Mouse (Mus musculus) hindlimb bud, embryonic 11.5 days (tissue): ENCODE results near the gene Gimap4.
"Not testable (repeated sequence)": the region's sequence is repeated elsewhere in the genome, so short reads cannot be mapped to it uniquely, and the experiment has no call there.

Source experiments
- DNase-seq: peaks from one replicate; pipeline ENCODE4 v3.0.0-alpha.2; 2012; ENCODE audit warnings: low read depth, low spot score; ENCODE audit errors: extremely low spot score

The Gimap4 gene

DNA sequence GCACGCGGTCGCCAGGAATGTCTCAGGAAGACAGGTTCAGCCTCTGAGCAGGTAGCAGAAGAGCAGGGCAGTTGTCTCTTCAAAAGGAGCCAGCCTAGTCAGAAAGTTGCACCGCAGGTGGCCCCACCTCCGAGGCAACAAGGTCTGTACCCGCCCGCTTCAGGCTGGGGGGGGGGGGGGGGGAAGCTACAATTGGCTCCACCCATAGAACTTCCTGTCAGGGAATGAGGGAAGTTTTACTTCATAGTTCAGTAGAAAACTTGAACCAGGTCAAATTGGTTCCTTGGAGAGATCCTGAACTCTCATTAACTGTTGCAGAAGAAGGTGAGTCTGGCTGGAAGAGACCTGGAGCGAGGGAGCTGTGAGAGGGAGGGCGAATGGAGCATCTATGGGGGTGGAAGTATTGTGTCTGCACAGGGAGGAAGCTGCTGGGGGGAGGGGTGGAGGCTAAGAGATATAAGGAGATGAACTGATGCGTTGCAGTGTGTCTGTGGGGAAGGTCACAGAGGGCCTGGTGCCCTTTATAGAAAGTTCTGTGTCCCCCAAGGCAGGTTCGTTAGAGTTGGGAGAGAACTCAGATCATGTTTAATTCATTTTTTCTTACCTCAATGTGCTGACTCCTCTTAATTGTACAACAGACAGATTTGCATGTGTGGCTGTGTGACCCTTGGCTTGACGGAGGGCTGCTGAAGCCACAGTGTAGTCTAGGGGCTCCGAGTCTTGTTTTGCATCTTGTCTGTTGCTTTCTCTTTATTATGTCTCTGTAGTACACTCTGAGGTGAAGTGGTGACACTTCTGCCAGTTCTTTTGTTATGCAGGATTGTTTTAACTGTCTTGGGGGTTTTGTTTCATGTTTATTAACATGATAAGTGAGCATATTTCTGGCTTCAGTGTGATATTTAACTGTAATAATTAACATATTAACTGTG is 8.2 kb upstream of the Gimap4 start, which contains the start of gene Gimap9:
TSS of gene Gimap9 (plus strand) at position 199 of the 929 bp plus-strand sequence.
- DNase-seq = no peak

DNA sequence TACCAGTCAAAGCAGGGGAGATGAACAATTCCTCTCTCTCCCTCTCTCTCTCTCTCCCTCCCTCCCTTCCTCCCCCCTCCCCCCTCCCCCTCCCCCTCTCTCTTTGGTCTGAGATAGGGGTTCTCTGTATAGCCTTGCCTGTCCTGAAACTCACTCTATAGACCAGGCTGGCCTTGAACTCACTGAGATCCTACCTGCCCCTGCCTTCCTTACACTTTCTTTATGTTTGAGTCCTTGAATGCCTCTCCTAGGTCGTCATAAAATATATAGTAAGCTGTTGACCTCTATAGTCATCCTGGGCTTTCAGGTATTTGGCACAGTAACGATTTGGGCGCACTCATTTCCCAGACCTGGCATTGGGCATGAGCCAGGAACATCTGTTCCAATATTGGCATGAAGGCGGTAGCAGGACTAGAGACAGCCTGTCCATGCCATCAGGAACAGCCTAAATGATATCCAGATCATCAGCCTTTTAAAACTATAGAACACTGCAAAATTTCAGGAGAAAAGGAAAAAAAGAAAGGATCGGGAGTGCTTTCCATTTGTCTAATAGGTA is 7.4 kb upstream of the Gimap4 start:
- no peak for DNase-seq

DNA sequence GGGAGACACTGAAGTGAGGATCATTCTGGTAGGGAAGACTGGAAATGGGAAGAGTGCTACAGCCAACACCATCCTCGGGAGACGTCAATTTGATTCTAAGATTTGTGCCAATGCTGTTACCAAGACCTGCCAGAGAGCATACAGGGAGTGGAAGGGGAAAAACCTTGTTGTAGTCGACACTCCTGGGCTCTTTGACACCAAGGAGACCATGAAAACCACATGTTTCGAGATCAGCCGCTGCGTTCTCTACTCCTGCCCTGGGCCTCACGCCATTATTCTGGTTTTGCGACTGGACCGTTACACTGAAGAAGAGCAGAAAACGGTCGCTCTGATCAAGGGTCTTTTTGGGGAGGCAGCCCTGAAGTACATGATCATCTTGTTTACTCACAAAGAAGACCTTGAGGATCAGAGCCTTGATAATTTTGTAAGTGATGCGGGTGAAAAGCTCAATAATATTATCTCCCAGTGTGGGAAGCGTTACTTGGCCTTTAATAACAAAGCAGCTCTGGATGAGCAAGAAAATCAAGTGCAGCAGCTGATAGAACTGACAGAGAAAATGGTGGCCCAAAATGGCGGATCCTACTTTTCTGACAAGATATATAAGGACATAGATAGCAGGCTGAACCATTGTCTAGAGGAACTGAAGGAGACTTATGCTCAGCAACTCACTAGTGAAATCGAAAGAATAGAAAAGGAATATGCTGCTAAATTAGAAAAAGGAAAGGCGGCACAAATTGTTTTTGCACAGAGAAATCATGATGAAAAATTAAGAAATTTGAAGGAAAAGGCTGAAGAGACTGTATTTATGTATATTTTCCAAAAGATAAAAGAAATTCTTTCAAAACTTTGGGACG is 6.6 kb upstream of the Gimap4 start:
- DNase-seq = no peak

DNA sequence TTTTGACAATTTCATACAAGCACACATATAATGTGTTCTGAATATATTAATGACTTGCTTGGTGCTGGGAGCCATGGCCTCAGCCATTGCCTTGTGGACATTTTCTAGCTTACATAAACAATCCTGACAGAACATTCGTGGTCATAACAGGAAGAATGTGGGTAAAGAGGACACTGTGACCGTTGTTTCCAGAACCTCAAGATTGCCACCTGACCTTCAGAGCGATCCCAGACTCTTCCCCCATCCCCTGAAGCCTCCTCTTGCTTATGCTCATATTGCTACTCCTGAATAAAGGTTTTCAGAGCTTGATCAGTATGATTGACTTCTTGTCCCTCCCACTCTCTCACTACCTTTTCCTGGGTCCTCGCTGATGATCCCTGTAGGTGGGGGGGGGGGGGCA is 6.0 kb upstream of the Gimap4 start:
- DNase-seq = no peak

DNA sequence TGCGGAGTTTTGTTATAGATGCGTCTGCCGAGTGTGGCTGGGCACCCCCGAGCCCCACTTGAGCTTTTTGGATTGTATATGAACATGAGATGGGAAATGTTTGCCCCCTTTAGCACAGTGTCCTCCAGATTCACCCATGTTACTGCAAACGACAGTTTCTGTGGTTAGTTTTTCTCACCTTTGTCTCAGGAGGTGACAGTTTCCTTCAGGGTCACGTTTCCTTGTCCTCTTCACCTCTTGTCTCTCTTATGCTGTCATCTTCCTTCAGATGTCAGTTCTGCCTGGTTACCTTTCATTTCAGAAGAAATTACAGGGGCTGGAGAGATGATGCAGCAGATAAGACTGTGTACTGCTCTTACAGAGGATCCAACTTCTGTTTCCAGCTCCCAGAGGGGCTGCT is 4.6 kb upstream of the Gimap4 start:
- no peak for DNase-seq

DNA sequence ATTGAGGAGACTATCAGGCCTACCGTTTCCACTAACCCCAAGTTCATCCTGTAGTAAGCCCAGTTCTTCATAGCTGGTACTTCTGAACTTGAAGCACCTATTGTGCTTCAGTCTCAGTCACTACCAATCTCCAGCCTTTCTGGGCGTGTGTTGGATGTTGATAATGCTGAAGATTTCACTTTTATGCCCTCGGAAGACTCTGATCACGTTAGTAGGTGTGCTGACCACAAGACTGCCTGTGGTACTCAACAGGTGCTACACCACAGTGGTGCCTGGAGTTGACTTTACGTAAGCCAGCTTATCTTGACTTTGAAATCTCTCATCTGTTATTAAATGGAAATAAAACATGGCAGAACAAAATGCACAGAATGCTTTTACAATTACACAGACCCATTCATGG is 3.9 kb upstream of the Gimap4 start:
- no peak for DNase-seq

DNA sequence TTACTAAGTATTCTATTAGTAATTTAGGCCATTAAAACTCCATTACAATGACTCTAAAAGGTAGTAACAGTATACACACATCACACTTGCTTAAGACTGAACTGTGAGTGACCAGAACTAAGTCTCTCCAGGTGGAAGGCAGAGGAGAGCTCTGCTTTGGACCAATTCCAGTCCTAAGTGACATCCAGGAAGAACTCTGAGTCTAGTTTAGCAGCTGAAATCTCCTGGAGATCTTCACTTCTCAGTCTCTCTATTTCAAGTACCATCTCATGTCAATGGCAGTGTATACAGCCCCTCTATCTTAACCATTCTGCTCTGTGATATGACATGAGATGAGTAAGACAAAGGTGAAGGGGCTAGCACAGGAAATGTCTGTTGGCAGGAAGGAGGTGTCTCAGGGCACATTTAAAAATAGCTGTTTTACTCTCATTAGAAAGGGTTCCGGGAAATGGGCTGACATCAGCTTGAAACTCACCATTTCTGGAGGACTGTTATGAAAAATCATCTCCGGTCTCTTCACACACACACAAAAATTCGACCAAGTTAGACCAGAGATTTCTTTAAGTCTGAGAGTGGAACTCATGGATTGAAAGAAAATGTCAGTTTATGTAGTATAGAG is 2.8 kb upstream of the Gimap4 start:
- DNase-seq = no peak

DNA sequence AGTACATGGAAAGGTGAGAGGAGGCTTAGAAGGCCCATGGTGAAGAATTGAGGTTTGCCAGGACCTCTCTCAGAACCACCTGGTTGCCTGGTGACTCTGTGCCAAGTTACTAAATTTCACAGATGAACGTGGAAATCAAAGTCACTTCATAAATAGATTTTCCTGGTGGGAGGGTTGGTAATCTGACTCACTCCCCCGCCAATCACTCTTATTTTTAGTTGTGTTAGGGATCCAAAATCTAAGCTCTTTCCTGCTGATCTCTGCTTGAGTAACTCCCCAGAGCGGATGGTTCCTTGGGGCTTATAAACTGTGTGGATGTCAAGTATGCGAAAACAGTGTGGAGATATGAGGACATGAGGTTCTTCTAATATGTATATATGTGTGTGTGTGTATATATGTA is 2.1 kb upstream of the Gimap4 start:
- no peak for DNase-seq

DNA sequence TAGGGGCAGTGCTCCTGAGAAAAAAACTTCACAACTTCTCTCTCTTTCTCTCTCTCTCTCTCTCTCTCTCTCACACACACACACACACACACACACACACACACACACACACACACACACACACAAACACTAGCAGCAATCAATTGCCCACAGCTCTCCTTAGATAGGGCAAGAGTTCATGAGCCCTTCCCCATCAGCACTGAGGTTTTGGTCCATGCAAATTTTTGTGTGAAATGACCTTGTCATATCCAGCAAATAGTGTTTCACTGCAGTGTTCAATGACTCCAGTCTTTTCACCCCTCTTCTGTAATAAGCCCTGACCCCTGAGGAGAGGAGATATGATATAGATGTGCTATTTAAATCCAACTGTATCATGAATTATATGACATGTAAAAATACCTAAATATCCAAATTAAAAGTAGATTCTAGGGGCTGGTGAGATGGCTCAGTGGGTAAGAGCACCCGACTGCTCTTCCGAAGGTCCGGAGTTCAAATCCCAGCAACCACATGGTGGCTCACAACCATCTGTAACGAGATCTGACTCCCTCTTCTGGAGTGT is 1.0 kb upstream of the Gimap4 start:
- not testable (repeated sequence) for DNase-seq

DNA sequence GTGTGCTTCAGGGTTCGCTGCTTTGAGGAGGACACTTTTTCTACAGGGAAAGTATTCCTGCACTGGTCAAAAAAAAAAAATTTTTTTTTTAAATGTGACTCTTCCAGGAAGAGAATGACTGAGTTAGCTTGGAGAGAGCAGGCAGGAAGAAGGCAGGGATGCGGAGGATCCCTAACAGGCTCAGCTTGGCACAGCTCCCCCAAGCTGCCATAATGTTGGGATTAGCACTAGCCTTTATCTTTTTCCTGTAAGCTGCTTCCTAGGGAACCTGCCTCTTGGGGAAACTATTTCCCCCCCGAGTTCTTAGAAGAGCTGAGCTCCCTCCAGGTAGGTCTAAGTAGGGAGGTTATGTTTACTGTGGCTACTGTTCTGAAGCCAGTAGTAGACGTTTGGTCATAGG is 457 bp downstream of the Gimap4 start:
- no peak for DNase-seq

DNA sequence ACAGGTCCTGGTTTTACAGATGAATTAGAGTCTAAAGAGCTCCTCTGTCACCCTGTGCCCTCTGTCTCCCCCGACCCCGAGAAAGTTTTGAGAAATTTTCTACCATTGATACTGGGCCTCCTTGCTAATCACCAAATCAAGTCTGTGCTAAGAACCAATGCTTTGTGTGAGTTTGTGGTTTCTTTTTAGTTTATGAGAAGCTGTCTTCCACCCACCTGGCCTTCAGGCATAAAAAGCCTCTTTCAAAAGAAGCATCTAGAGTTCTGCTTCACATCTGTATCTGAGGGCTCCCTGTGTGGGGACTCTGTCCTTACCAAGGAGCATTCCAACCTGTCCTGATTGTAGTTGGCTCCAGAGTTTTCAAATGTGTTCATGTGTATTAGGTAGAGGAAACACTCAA is 902 bp downstream of the Gimap4 start:
- no peak for DNase-seq

DNA sequence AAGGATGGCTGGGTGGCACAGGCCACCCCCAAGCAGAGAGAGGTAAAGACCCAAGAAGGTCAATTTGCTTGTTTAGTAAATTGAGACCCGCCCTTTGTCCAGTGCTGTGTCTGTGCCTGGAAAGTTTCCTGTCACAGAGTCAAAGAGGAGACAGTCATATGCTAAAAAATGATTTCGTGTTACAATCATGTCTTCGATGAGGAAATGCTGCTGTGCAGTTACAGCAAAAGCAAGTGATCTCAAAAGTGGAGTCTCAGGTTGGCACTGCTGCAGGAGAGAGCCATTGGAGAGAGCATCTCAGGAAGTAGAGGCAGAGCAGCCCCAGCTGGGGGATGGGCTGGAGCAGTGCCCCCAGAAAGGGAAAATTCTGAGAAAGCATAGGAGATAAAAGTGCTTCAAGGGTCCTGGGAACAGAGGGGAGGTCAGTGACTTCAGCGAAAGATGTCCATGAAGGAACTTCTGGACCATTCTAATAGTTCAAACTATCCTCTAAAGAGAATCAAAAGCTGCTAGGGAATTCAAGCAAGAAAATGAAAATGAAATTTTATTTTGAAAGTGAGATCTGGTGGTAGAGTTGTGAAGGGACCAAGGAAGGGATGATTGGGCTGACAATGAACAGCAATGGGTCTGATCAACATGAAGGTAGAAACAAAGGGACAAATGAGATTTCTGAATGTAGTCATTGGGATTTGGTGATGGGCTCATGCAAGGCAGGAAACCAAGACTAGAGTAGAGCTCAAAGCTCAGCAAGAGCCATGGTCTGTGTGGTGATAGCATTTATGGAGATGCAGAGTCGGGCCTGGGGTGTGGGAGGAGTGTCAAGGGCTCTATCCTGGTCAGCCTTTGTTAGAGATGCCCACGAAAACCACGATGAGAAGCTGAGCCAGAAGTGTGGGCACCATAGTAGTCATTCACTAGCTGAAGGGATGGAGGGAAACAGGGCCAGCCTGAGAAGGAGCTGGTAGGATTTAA is 1.6 kb downstream of the Gimap4 start:
- DNase-seq = no peak

DNA sequence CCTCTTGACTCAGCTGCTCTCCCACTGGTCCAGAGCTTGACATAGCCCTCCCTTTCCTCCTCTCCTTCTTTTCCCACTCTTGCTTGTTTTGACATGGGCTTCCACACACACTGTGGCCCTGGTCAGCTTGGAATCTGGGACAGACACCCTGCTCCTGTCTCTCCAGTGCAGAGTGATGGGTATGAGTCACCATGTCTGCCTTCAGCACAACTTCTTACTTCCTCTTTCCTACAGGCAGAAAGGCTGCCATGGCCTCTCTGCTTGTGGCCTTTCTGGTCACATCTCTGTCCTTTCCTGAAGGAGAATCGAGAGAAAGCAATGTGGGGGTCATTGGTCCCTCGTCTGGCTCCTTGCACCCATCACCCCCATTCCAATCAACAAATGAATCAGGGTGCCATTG is 2.7 kb downstream of the Gimap4 start:
- no peak for DNase-seq

DNA sequence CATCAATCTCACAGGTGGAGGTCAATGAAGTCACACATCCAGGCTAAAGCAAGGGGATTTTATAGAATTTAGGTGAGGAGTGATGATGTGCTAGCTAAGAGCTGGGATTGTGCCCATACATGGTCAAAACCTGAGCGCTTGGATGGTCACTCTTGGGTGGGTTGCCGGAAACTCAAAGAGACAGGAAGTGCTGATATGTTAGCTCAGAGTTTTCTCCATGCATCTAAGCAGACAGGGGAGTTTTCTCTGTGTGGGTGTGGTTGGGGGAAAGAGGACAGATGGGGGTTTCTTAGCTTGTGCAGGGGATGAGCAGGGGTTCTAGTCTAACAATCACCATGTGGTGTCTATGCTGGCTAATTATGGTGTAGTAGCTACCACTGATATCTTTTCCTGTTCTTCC is 5.0 kb downstream of the Gimap4 start:
- no peak for DNase-seq

DNA sequence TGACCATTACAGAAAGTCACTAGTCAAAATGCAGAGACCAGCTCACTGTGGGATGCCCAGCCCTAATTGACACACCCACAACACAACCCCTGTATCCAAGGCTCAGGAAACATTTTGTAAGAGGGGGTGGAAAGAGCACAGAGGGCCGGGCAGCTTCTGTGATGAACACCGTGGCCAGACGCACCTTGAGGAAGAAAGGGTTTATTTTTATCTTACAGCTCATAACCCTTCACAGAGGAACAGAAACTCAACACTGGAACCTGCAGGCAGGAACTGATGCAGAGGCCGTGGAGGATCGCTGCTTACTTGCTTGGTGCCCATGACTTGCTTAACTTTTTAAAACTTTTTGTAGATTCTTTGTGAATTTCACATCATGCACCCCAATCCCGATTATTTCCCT is 8.6 kb downstream of the Gimap4 start:
- no peak for DNase-seq

DNA sequence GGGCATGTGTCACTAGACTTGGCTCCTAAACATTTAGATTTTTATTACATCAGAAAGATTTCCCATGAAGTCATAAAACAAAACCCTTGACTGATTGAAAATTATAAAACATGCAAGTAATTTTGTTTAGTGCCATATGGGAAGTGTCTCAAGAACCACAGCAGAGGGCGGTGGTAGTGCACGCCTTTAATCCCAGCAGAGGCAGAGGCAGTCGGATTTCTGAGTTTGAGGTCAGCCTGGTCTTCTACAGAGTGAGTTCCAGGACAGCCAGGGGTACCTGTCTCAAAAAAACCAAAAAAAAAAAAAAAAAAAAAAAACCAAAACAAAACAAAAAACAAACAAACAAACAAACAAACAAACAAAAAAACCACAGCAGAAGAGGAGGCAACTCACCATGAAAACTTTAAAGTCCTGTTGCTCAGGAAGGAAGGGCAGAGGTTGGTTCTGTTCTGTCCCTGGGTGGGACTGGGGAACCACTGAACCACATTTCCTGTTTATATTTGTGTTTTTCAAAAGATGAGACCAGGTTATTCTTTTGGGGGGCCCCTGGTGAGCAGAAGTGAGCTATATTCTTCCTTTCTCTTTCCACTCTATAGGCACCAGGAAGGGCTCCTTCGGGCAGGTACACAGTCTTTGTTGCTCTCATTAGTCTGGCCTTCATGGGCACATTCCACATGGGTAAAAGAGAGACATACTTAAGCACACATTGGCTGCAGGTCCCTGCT is 12.6 kb downstream of the Gimap4 start:
- no peak for DNase-seq

DNA sequence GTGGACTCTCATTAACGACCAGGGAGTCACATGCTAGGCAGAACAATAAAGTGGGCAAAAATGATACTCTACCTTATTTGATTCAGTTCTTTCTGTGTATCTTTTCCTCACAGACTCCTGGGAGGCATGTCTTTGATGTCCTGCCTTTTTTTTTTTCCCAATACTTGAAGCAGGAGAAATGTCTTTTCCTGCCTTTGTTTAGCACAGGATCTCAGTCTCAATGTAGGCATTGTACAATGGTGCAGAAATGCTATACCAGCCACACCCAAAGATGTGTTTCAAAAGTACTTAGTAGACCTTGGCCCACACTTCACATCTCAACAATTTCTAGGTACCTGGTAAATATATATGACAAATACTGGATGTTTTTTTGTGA is 13.2 kb downstream of the Gimap4 start:
- DNase-seq = no peak

DNA sequence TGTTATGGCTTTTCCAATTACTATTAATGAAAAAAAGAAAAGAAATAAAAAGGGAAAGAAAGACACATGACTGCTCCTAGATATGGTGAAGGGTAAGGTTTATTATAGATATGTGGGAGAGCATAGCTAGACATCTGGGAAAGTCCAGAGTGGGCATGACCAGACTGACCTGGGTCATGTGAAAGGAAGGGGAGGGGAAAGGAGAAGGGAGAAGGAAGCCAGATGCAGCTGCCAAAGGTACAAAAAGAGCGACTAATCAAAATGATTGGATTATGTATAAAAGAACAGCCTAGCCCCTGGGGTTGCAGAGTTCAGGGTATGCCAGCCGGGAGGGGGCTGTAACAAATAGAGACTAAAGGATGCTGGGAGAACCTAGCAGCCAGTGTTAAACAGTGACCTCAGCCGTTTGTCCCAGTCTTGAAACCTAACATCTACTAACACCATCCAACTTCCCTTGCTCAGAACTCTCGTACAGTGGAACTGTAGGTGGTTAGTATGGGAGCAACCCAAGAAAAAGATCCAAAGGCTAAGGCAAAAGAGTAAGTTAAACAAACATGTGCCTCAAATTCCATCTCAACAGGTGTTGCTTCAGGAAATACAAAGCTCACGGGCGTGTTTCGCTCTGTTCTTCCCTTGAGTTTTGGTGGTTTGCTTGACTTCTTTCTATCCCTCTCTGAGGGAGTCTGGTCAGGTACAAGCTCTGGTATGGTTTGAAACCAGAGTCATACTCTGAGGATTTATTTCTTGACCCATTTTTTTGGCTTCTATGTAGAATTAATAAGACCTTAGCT is 13.9 kb downstream of the Gimap4 start:
- DNase-seq = no peak
